Mouse (Mus musculus) Patski (cell line): Measurements from ENCODE around the gene Htr6. TPM values are rescaled to one million over a fixed set of nuclear protein-coding genes. Genes with fewer than 3 reads are reported as not detected.

ENCODE experiments used
- ATAC-seq: fragments of 100-300 bp; one replicate; pipeline ENCODE4 v1.8.0; 2021
- CTCF ChIA-PET: fragments of 350-600 bp; sonication (Branson Sonifier 250); formaldehyde crosslinking; loops from one replicate; lab custom pipeline; 2022; ENCODE audit warnings: inconsistent platforms; lab: Charles Lee
- POLR2A ChIA-PET: fragments of 350-600 bp; sonication (Branson Sonifier 250); formaldehyde crosslinking; loops from one replicate; lab custom pipeline; 2022; ENCODE audit warnings: antibody characterized with exemption, inconsistent platforms; lab: Charles Lee
- DNase-seq: peaks from one replicate; pipeline ENCODE4 v3.0.0-alpha.2; 2011; ENCODE audit warnings: low read depth, low spot score
- H3K27me3 ChIP-seq: fragments of 371-371 bp; one replicate; pipeline ENCODE4 v1.5.1; 2021
- CTCF ChIP-seq: fragments of 100-300 bp; IDR thresholded peaks from one replicate; pipeline ENCODE4 v1.5.1; 2021
- in situ Hi-C: fragments of 300-500 bp; cut with MboI; formaldehyde crosslinking; loops from 3 replicates; pipeline ENCODE4 v1.11.1; 2018; ENCODE audit warnings: low pct_unique_long_range_greater_than_20kb, mixed read lengths
- polyA plus RNA-seq: library from polyadenylated mRNA; unstranded; gene quantifications from one replicate; pipeline ENCODE4 v1.2.3, GENCODE M21; 2021

The Htr6 gene
- polyA plus RNA-seq: 0.05 TPM

GRCm38 (mm10) chr4:139075041-139075711 is at the start of gene Htr6:
Gene Htr6, minus strand, starts transcription at chr4:139075570.
- in situ Hi-C loops: no loop called here

GRCm38 (mm10) chr4:139124940-139125339 is 49.6 kb upstream of the Htr6 start:
- CTCF ChIA-PET: interaction anchor here (0.7 kb wide), 1 partner anchor 14 kb away, joined by 3 read pairs; no protein-coding TSS in a partner anchor
- H3K27me3 ChIP-seq: no peaks in the 10 kb centered on the region

More at GRCm38 (mm10) chr4:139075041-139075711, at the start of gene Htr6:
- POLR2A ChIA-PET: no interaction called here
- H3K27me3 ChIP-seq: peaks cover 6% of the 10 kb centered on the region
- CTCF ChIA-PET: no interaction called here
- ATAC-seq: no peak
- TF ChIP-seq CTCF: no peak
- no peak for DNase-seq

GRCm38 (mm10) chr4:139122557-139122956 is 47.2 kb upstream of the Htr6 start:
- ChIA-PET POLR2A (no interaction called here), CTCF (no interaction called here)
- no peaks in the 10 kb centered on the region for H3K27me3 ChIP-seq
- in situ Hi-C loops: no loop called here
- ATAC-seq (no peak), DNase-seq (no peak)
- no peak for TF ChIP-seq CTCF

More at GRCm38 (mm10) chr4:139124940-139125339, 49.6 kb upstream of the Htr6 start:
- DNase-seq: no peak
- POLR2A ChIA-PET: no interaction called here
- in situ Hi-C loops: loop anchor here (25.0 kb wide), 1 partner anchor 1512 kb away; no protein-coding TSS in a partner anchor
- no peak for TF ChIP-seq CTCF
- ATAC-seq: no peak

GRCm38 (mm10) chr4:139120998-139121397 is 45.6 kb upstream of the Htr6 start:
- in situ Hi-C loops: no loop called here
- no peak for ATAC-seq
- ChIA-PET CTCF (no interaction called here), POLR2A (interaction anchor here (1.1 kb wide), 1 partner anchor 8 kb away, joined by 4 read pairs; no protein-coding TSS in a partner anchor)
- no peaks in the 10 kb centered on the region for H3K27me3 ChIP-seq
- no peak for TF ChIP-seq CTCF
- no peak for DNase-seq

GRCm38 (mm10) chr4:139120281-139120814 is 45.0 kb upstream of the Htr6 start:
- DNase-seq: no peak
- no peak for TF ChIP-seq CTCF
- no peak for ATAC-seq
- ChIA-PET POLR2A (interaction anchor here (1.1 to 1.6 kb wide), 2 partner anchors 9 to 10 kb away, joined by 4 read pairs; no protein-coding TSS in a partner anchor), CTCF (interaction anchor here (0.9 kb wide), 1 partner anchor 9 kb away, joined by 3 read pairs; no protein-coding TSS in a partner anchor)
- no peaks in the 10 kb centered on the region for H3K27me3 ChIP-seq
- in situ Hi-C loops: no loop called here

- in situ Hi-C loops: no loop called here
- no peak for TF ChIP-seq CTCF
- ATAC-seq (no peak), DNase-seq (no peak)
- POLR2A ChIA-PET: interaction anchor here (1.1 kb wide), 1 partner anchor 10 kb away, joined by 3 read pairs; no protein-coding TSS in a partner anchor
- CTCF ChIA-PET: interaction anchor here (1.6 kb wide), 1 partner anchor 29 kb away, joined by 5 read pairs; no protein-coding TSS in a partner anchor
- H3K27me3 ChIP-seq: no peaks in the 10 kb centered on the region
Measured at GRCm38 (mm10) chr4:139116356-139117063, 41.1 kb upstream of the Htr6 start.

GRCm38 (mm10) chr4:139115721-139116120 is 40.4 kb upstream of the Htr6 start:
- no peaks in the 10 kb centered on the region for H3K27me3 ChIP-seq
- POLR2A ChIA-PET: interaction anchor here (1.1 kb wide), 1 partner anchor 10 kb away, joined by 3 read pairs; no protein-coding TSS in a partner anchor
- in situ Hi-C loops: no loop called here
- DNase-seq (no peak), ATAC-seq (no peak)
- CTCF ChIA-PET: interaction anchor here (1.4 to 1.6 kb wide), 2 partner anchors 14 to 29 kb away, joined by 3 to 5 read pairs; no protein-coding TSS in a partner anchor
- TF ChIP-seq CTCF: peak; percentile 50

- H3K27me3 ChIP-seq: no peaks in the 10 kb centered on the region
- TF ChIP-seq CTCF: no peak
- CTCF ChIA-PET: no interaction called here
- in situ Hi-C loops: no loop called here
- POLR2A ChIA-PET: no interaction called here
- ATAC-seq (no peak), DNase-seq (no peak)
Measured at GRCm38 (mm10) chr4:139112482-139112881, 37.1 kb upstream of the Htr6 start.

- POLR2A ChIA-PET: no interaction called here
- H3K27me3 ChIP-seq: no peaks in the 10 kb centered on the region
- no peak for TF ChIP-seq CTCF
- no peak for ATAC-seq
- CTCF ChIA-PET: interaction anchor here (1.0 to 1.6 kb wide), 3 partner anchors 8 to 113 kb away, joined by 3 read pairs; no protein-coding TSS in a partner anchor
- no peak for DNase-seq
- in situ Hi-C loops: no loop called here
Measured at GRCm38 (mm10) chr4:139111421-139111820, 36.1 kb upstream of the Htr6 start.

- TF ChIP-seq CTCF: no peak
- CTCF ChIA-PET: interaction anchor here (1.0 to 1.6 kb wide), 3 partner anchors 9 to 113 kb away, joined by 3 read pairs; no protein-coding TSS in a partner anchor
- in situ Hi-C loops: no loop called here
- ATAC-seq (no peak), DNase-seq (no peak)
- POLR2A ChIA-PET: interaction anchor here (1.7 kb wide), 1 partner anchor 9 kb away, joined by 4 read pairs; no protein-coding TSS in a partner anchor
- H3K27me3 ChIP-seq: no peaks in the 10 kb centered on the region
Measured at GRCm38 (mm10) chr4:139110858-139111257, 35.5 kb upstream of the Htr6 start.
